Mouse (Mus musculus) C2C12 (cell line): ENCODE data around the gene Doc2b. TPM values are rescaled to one million over a fixed set of nuclear protein-coding genes. Genes with fewer than 3 reads are reported as not detected.

Experiments used
- H3K27me3 ChIP-seq: one replicate; pipeline ENCODE4 v1.6.1; 2011; ENCODE audit not compliant: control insufficient read depth, insufficient read depth, insufficient read length
- H3K36me3 ChIP-seq: one replicate; pipeline ENCODE4 v1.6.1; 2011; ENCODE audit not compliant: control insufficient read depth, insufficient read depth
- H3K4me3 ChIP-seq: one replicate; pipeline ENCODE4 v1.5.1; 2011; ENCODE audit warnings: mild to moderate bottlenecking, control low read depth; ENCODE audit not compliant: poor library complexity, insufficient read depth, severe bottlenecking
- H3K79me2 ChIP-seq: one replicate; pipeline ENCODE4 v1.6.1; 2011; ENCODE audit not compliant: control insufficient read depth, insufficient read depth
- H3K79me3 ChIP-seq: one replicate; pipeline ENCODE4 v1.6.1; 2011; ENCODE audit warnings: low read depth, control low read depth
- H3ac ChIP-seq: one replicate; pipeline ENCODE3; 2011; ENCODE audit warnings: low read depth; ENCODE audit not compliant: control insufficient read depth, insufficient read length
- CEBPB ChIP-seq: IDR thresholded peaks from one replicate; pipeline ENCODE4 v1.6.1; 2011; ENCODE audit warnings: low read depth, mild to moderate bottlenecking, control low read depth, moderate library complexity
- CTCF ChIP-seq: IDR thresholded peaks from one replicate; pipeline ENCODE4 v1.5.1; 2011; ENCODE audit not compliant: control insufficient read depth, insufficient read depth, insufficient read length
- FOSL1 ChIP-seq: IDR thresholded peaks from one replicate; pipeline ENCODE4 v1.8.0; 2011; ENCODE audit warnings: mild to moderate bottlenecking, low read length; ENCODE audit not compliant: poor library complexity, insufficient read depth, severe bottlenecking
- MAX ChIP-seq: IDR thresholded peaks from one replicate; pipeline ENCODE4 v1.6.1; 2011; ENCODE audit warnings: mild to moderate bottlenecking, control low read depth
- MYOD1 ChIP-seq: IDR thresholded peaks from one replicate; pipeline ENCODE4 v1.6.1; 2011; ENCODE audit warnings: low read depth; ENCODE audit not compliant: control insufficient read depth, insufficient read length
- MYOG ChIP-seq: IDR thresholded peaks from one replicate; pipeline ENCODE4 v1.6.1; 2011; ENCODE audit not compliant: control insufficient read depth, insufficient read length; ENCODE audit errors: extremely low read depth
- USF1 ChIP-seq: IDR thresholded peaks from one replicate; pipeline ENCODE4 v1.6.1; 2011; ENCODE audit warnings: low read depth, mild to moderate bottlenecking, control low read depth, moderate library complexity
- polyA plus RNA-seq: library from polyadenylated mRNA; unstranded; fragments of >200 nt; fragmentation: generic; extraction: Trizol; gene quantifications from one replicate; pipeline ENCODE4 v1.2.1, GENCODE M21; 2012; ENCODE audit warnings: missing spikeins

The Doc2b gene
- polyA plus RNA-seq, 1 experiment, result 0.04 TPM

DNA sequence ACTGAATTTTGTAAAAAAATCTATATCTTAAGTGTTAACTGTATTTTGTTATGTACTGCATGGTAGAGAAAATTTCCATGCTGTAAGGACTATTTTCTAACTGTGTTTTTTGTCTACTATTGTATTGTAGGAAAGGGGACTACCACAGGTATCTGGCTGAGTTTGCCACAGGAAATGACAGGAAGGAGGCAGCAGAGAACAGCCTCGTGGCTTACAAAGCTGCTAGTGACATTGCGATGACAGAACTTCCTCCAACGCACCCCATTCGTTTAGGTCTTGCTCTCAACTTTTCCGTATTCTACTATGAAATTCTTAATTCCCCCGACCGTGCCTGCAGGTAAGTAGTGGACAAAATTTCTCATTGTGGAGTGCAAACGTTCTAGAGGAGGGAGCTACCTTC is 39.2 kb downstream of the Doc2b start:
- Histone ChIP-seq H3K36me3 (peaks cover 93% of the 10 kb centered on the region), H3K4me3 (no peak overlapping the region), H3ac (no peak overlapping the region), H3K79me2 (peaks cover 100% of the 10 kb centered on the region), H3K79me3 (peaks cover 98% of the 10 kb centered on the region), H3K27me3 (no peaks in the 10 kb centered on the region)
- TF ChIP-seq FOSL1 (no peak), MYOD1 (no peak), MYOG (no peak), USF1 (no peak), CTCF (no peak), MAX (no peak), CEBPB (no peak)

DNA sequence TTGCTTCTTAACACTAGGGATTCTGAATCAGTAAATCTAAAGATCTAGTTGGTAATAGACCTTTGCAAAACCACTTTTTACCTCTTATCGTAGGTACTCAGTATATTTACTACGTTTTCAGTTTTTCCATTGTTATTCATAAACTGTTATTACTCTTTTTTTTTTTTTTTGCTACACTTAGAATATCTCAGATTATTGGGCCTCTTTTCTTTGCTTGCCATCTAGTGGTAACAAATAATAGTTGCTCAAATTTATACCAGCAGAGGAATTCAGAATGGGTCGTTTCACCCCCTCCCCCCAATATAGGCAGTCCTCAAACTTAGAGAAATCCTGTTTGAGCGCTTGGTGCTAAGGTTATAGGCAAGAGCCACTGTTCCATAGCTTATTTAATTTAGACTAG is 44.8 kb downstream of the Doc2b start:
- Histone ChIP-seq H3K4me3 (no peak overlapping the region), H3K27me3 (no peaks in the 10 kb centered on the region), H3K79me3 (peaks cover 100% of the 10 kb centered on the region), H3ac (no peak overlapping the region), H3K36me3 (peaks cover 72% of the 10 kb centered on the region), H3K79me2 (peaks cover 100% of the 10 kb centered on the region)
- TF ChIP-seq MYOG, result no peak
- no peak for TF ChIP-seq CEBPB
- no peak for TF ChIP-seq FOSL1

DNA sequence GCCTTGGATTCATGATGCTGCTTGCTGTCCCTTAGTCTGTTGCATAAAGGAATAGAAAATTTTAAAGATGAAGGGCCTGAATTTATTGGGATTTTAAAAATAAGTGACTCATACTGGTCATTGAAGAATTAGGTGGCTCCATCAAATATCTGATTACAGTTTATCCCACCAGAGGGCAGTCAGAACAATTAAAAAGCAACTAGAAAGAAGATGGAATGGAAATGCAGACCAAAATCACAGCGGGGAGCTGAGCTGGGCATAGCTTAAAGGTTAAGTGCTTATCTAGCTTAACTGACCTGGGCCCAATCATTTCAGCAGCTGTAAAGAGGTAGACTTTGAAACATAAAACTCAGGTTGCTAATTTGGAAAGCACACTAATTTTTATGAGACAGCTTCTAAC is 45.3 kb downstream of the Doc2b start:
- Histone ChIP-seq H3K79me3 (peaks cover 99% of the 10 kb centered on the region), H3ac (no peak overlapping the region), H3K4me3 (no peak overlapping the region), H3K79me2 (peaks cover 100% of the 10 kb centered on the region), H3K36me3 (peaks cover 66% of the 10 kb centered on the region), H3K27me3 (no peaks in the 10 kb centered on the region)
- TF ChIP-seq CTCF, result no peak
- TF ChIP-seq CEBPB, result no peak
- TF ChIP-seq MYOD1, result no peak
- TF ChIP-seq USF1, result no peak
- TF ChIP-seq MYOG, result no peak
- no peak for TF ChIP-seq MAX
- TF ChIP-seq FOSL1, result no peak

DNA sequence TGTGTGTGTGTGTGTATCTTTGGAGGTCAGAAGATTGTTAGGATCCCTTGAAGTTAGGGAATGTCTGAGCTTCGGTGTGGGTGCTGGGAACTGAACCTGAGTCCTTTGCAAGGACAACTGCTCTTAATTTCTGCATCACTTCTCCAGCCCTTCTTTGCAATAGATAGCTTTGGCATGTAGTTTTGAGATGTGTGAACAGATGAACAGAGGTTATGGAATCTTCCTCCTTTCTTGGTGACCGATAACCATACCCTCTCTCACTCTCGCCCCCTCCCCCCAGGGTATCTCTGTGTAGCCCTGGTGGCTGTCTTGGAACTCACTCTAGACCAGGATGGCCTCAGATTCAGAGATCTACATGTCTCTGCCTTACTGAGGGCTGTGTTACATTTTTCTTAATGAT is 51.1 kb downstream of the Doc2b start:
- Histone ChIP-seq H3ac (no peak overlapping the region), H3K79me2 (peaks cover 100% of the 10 kb centered on the region), H3K36me3 (peaks cover 44% of the 10 kb centered on the region), H3K4me3 (no peak overlapping the region), H3K27me3 (no peaks in the 10 kb centered on the region), H3K79me3 (peaks cover 96% of the 10 kb centered on the region)
- TF ChIP-seq FOSL1 (no peak), CEBPB (no peak)

DNA sequence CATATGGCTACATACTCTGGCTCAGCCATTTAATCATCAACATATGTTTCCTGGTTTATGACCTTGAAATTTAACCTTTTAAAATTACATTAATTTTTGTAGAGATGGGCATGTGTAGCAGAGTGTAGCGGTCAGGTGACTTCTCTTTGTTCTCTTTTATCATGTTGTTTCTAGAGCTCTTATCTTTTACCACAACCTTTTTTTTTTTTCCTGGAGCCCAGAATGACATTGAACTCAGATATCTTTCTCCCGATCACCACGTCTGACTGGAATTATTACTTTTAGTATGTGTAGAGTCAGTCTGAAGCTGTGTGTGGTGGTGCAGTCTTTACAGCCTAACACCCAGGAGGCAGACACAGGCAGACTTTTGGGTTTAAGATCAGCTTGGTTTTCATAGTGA is 54.2 kb downstream of the Doc2b start:
- Histone ChIP-seq H3K27me3 (no peaks in the 10 kb centered on the region), H3K79me3 (peaks cover 96% of the 10 kb centered on the region), H3K79me2 (peaks cover 100% of the 10 kb centered on the region), H3K36me3 (peaks cover 58% of the 10 kb centered on the region), H3ac (no peak overlapping the region), H3K4me3 (no peak overlapping the region)
- TF ChIP-seq USF1 (no peak), FOSL1 (no peak), MAX (no peak), MYOD1 (no peak), MYOG (no peak), CEBPB (no peak), CTCF (no peak)

GRCm38 (mm10) chr11:75740204-75740603 is 55.6 kb downstream of the Doc2b start:
- no peaks in the 10 kb centered on the region for H3K27me3 ChIP-seq

More at GRCm38 (mm10) chr11:75740204-75740603, 55.6 kb downstream of the Doc2b start:
- Histone ChIP-seq H3K36me3 (peaks cover 60% of the 10 kb centered on the region), H3K79me3 (peaks cover 97% of the 10 kb centered on the region), H3ac (no peak overlapping the region), H3K79me2 (peaks cover 100% of the 10 kb centered on the region), H3K4me3 (no peak overlapping the region)
- TF ChIP-seq CEBPB, result no peak
- TF ChIP-seq CTCF, result no peak
- no peak for TF ChIP-seq USF1
- no peak for TF ChIP-seq FOSL1
- no peak for TF ChIP-seq MYOG
- TF ChIP-seq MAX, result no peak
- TF ChIP-seq MYOD1, result no peak
